ENCODE assay signal across 12 mouse cellular contexts in the genomic region with DNA sequence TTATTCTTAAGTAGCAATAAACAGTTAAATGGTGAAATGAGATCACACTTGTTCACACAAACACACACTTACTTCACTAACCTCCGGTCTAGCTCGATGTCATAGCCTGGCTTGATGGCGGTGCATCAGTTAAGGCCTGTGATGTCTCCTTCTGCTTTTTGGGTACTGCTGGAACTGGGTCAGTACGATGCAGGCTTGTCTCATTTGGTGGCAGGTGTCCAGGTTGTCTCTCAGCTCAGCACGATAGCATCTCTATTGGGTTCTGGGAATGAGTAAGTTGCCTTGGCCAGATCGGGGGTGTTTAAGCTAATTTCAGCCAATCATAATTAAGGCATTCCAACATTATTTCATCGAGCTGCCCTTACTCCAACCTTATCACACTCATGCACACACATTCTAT.
"Had no signal": no experiment of that assay in that cellular context is flagged by ENCODE, and none has a peak within 500 bp of the region (broad histone marks: within the 10 kb centered on the region; RNA-seq: fewer than 3 reads in every experiment).

No protein-coding gene starts in this region.

- DNase-seq: kidney, postnatal 10 days; kidney, postnatal 36 days; layer of hippocampus, postnatal 36 days; liver, embryonic 13.5 days; lung, adult 2 months; lung, postnatal 14 days; lung, postnatal 4 days; midbrain, embryonic 14.5 days; right cerebral cortex, postnatal 4 days; thymus, adult 2 months; thymus, postnatal 14 days; thymus, postnatal 4 days had no signal
